Mouse (Mus musculus): ENCODE results near the gene Epm2a. TPM values are rescaled to one million over a fixed set of nuclear protein-coding genes. Genes with fewer than 3 reads are reported as not detected.
"Not testable (repeated sequence)": the region's sequence is repeated elsewhere in the genome, so short reads cannot be mapped to it uniquely, and the experiment has no call there.

Gene Epm2a
- polyA plus RNA-seq, 1 experiment from 2014 or later = 1.0 TPM

- no peak for ATAC-seq
- H3K9ac ChIP-seq (ENCODE audit: low read length) = no peak overlapping the region
- WGBS = 89% methylated on average over 7 of the region's 7 CpGs
- no peak overlapping the region for H3K4me2 ChIP-seq (ENCODE audit: low read length)
- no peaks in the 10 kb centered on the region for H3K27me3 ChIP-seq (replicated peaks; ENCODE audit: control insufficient read depth, insufficient read depth, low read length)
- no peaks in the 10 kb centered on the region for H3K36me3 ChIP-seq (ENCODE audit: control insufficient read depth, insufficient read depth, low read length)
- no peak overlapping the region for H3K4me3 ChIP-seq (ENCODE audit: low read depth, low read length)
- no peaks in the 10 kb centered on the region for H3K4me1 ChIP-seq (ENCODE audit: control insufficient read depth, insufficient read depth, low read length)
- H3K27ac ChIP-seq (ENCODE audit: low read depth, low read length) = no peak overlapping the region
- H3K9me3 ChIP-seq (replicated peaks; ENCODE audit: control insufficient read depth, low read length) = no peaks in the 10 kb centered on the region
- DNase-seq (ENCODE audit: low spot score) = no peak
These were observed 20.9 kb upstream of the Epm2a start for GRCm38 (mm10) chr10:11322316-11322715.

DNA sequence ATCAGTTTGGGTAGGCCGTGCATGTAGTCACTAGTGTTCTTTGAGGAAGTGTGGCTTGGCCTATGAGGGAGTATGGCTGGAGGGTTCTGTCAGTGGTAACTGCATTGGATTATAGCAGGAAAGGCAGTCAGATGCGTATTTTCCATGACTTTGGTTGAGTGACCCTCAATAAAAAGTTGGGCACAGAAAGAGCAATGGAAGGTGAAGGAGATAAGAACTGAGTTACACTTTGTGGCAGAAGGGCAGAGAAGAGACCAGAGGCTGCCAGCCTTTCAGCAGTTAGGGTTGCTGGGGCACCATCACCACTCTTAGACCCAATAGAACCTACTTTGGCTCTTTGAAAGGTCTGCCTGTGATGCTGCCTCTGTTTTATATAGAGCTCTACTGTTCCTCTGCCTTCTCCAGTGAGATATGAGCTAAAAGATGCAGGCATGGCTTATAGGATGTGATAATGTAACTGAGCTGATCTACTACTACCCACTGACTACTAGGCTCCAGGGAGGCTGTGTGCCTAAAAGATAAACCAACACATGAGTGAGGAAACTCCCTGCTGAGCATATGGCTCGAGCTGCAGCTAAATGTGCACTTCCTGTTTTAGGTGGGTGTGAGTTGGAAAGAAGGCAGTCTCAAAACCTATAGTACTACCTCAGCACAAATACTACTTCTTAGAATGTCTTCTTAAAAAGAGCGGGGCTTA lies 19.9 kb upstream of the Epm2a start:
- H3K9ac ChIP-seq (ENCODE audit: low read length) = no peak overlapping the region
- H3K36me3 ChIP-seq (ENCODE audit: control insufficient read depth, insufficient read depth, low read length) = no peaks in the 10 kb centered on the region
- H3K27ac ChIP-seq (ENCODE audit: low read depth, low read length) = no peak overlapping the region
- no peak for DNase-seq (ENCODE audit: low spot score)
- no peak overlapping the region for H3K4me3 ChIP-seq (ENCODE audit: low read depth, low read length)
- no peak for ATAC-seq
- H3K4me1 ChIP-seq (ENCODE audit: control insufficient read depth, insufficient read depth, low read length) = no peaks in the 10 kb centered on the region
- no peaks in the 10 kb centered on the region for H3K27me3 ChIP-seq (replicated peaks; ENCODE audit: control insufficient read depth, insufficient read depth, low read length)
- H3K9me3 ChIP-seq (replicated peaks; ENCODE audit: control insufficient read depth, low read length) = no peaks in the 10 kb centered on the region
- H3K4me2 ChIP-seq (ENCODE audit: low read length) = no peak overlapping the region
- 75% methylated on average over 4 of the region's 4 CpGs for WGBS

DNA sequence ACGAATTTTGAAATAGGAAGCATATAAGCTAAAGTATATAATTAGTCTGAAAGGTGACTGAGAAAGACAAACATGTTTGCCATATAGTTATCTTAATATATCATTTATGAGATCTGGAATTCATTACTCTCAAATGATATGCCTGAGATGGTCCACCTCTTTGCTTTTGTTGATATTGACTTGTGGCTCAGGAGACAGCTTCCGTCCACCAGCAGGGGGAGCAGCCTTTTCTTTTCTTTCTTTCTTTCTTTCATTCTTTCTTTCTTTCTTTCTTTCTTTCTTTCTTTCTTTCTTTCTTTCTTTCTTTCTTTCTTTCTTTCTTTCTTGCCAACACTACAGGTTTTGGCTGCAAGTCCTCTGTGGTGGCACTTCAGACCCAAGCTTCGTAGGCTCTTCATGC lies 16.7 kb upstream of the Epm2a start:
- WGBS = 91% methylated on average over 3 of the region's 3 CpGs
- DNase-seq (ENCODE audit: low spot score) = no peak
- H3K9ac ChIP-seq (ENCODE audit: low read length) = no peak overlapping the region
- H3K4me2 ChIP-seq (ENCODE audit: low read length) = no peak overlapping the region
- H3K36me3 ChIP-seq (ENCODE audit: control insufficient read depth, insufficient read depth, low read length) = no peaks in the 10 kb centered on the region
- no peaks in the 10 kb centered on the region for H3K27me3 ChIP-seq (replicated peaks; ENCODE audit: control insufficient read depth, insufficient read depth, low read length)
- H3K9me3 ChIP-seq (replicated peaks; ENCODE audit: control insufficient read depth, low read length) = no peaks in the 10 kb centered on the region
- no peak overlapping the region for H3K27ac ChIP-seq (ENCODE audit: low read depth, low read length)
- no peaks in the 10 kb centered on the region for H3K4me1 ChIP-seq (ENCODE audit: control insufficient read depth, insufficient read depth, low read length)
- ATAC-seq = no peak
- H3K4me3 ChIP-seq (ENCODE audit: low read depth, low read length) = no peak overlapping the region

DNA sequence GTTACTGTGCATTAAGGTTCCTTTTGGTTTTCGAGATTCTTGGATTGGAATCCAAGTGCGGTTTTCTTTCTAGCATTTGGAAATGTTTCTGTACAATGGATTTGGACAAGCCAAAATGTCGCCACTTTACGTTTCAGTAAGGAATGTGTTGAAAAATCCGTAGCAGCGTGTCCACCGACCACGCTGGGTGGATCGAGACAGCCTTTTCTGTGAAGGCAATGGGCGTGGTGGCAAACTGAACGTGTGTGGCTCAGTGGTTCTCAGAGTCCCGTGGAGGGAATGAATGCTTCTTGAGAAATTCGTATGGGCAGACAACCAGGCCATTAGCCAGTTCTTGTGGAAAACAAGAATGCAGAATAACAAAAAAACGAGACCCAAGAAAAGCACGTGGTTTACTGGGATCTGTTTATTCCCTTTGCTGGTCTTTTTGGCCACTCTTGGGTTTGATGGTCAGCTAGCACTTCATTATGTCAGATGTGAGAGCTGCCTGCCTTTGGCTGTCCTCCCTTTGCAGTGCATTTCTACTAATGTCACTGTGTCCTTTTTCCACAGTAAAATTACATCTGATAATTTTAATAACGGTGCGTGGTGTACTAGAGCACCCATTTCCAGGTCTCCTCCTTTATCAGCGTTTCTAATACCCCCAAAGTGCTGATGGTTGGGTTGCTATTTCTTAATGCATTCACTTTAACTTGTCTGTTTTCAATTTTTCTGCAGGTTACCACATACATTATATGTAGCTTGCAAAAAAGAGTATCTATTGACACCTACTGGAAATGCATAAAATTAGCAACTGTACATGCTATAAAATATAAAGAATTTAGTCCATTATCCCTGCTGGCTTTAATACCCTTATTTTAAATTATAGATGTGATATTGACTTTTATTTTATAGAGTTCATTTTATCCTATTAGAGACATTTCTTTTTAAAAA lies 1.6 kb downstream of the Epm2a start:
- no peak for DNase-seq (ENCODE audit: low spot score)
- Histone ChIP-seq H3K9ac (ENCODE audit: low read length) (no peak overlapping the region), H3K27ac (ENCODE audit: low read depth, low read length) (no peak overlapping the region), H3K36me3 (ENCODE audit: control insufficient read depth, insufficient read depth, low read length) (no peaks in the 10 kb centered on the region), H3K4me3 (ENCODE audit: low read depth, low read length) (no peak overlapping the region), H3K4me2 (ENCODE audit: low read length) (no peak overlapping the region), H3K9me3 (replicated peaks; ENCODE audit: control insufficient read depth, low read length) (no peaks in the 10 kb centered on the region), H3K4me1 (ENCODE audit: control insufficient read depth, insufficient read depth, low read length) (no peaks in the 10 kb centered on the region), H3K27me3 (replicated peaks; ENCODE audit: control insufficient read depth, insufficient read depth, low read length) (no peaks in the 10 kb centered on the region)
- no peak for ATAC-seq
- WGBS = 77% methylated on average over 18 of the region's 18 CpGs

- 86% methylated on average over 3 of the region's 3 CpGs for WGBS
- DNase-seq (ENCODE audit: low spot score) = not testable (repeated sequence)
These were observed 7.2 kb downstream of the Epm2a start for GRCm38 (mm10) chr10:11350243-11350974.

GRCm38 (mm10) chr10:11354609-11355008 lies 11.4 kb downstream of the Epm2a start:
- WGBS = 91% methylated on average over 7 of the region's 8 CpGs
- H3K4me3 ChIP-seq (ENCODE audit: low read depth, low read length) = no peak overlapping the region

More at GRCm38 (mm10) chr10:11350243-11350974, 7.2 kb downstream of the Epm2a start:
- not testable (repeated sequence) for H3K4me3 ChIP-seq (ENCODE audit: low read depth, low read length); H3K27me3 ChIP-seq (replicated peaks; ENCODE audit: control insufficient read depth, insufficient read depth, low read length); H3K4me2 ChIP-seq (ENCODE audit: low read length); ATAC-seq; H3K36me3 ChIP-seq (ENCODE audit: control insufficient read depth, insufficient read depth, low read length); H3K9me3 ChIP-seq (replicated peaks; ENCODE audit: control insufficient read depth, low read length); H3K4me1 ChIP-seq (ENCODE audit: control insufficient read depth, insufficient read depth, low read length); H3K9ac ChIP-seq (ENCODE audit: low read length); H3K27ac ChIP-seq (ENCODE audit: low read depth, low read length)

GRCm38 (mm10) chr10:11361985-11362692 lies 18.9 kb downstream of the Epm2a start:
- Histone ChIP-seq H3K27me3 (replicated peaks; ENCODE audit: control insufficient read depth, insufficient read depth, low read length) (no peaks in the 10 kb centered on the region), H3K9ac (ENCODE audit: low read length) (no peak overlapping the region), H3K9me3 (replicated peaks; ENCODE audit: control insufficient read depth, low read length) (no peaks in the 10 kb centered on the region), H3K27ac (ENCODE audit: low read depth, low read length) (no peak overlapping the region), H3K4me1 (ENCODE audit: control insufficient read depth, insufficient read depth, low read length) (no peaks in the 10 kb centered on the region), H3K36me3 (ENCODE audit: control insufficient read depth, insufficient read depth, low read length) (no peaks in the 10 kb centered on the region), H3K4me3 (ENCODE audit: low read depth, low read length) (no peak overlapping the region), H3K4me2 (ENCODE audit: low read length) (no peak overlapping the region)
- ATAC-seq (peak; percentile 70), DNase-seq (ENCODE audit: low spot score) (peak; percentile 83)
- WGBS = 63% methylated on average over 5 of the region's 5 CpGs

More at GRCm38 (mm10) chr10:11354609-11355008, 11.4 kb downstream of the Epm2a start:
- no peak overlapping the region for H3K9ac ChIP-seq (ENCODE audit: low read length)
- no peaks in the 10 kb centered on the region for H3K9me3 ChIP-seq (replicated peaks; ENCODE audit: control insufficient read depth, low read length)
- no peaks in the 10 kb centered on the region for H3K27me3 ChIP-seq (replicated peaks; ENCODE audit: control insufficient read depth, insufficient read depth, low read length)
- H3K4me2 ChIP-seq (ENCODE audit: low read length) = no peak overlapping the region
- DNase-seq (ENCODE audit: low spot score) = no peak
- ATAC-seq = no peak
- no peaks in the 10 kb centered on the region for H3K36me3 ChIP-seq (ENCODE audit: control insufficient read depth, insufficient read depth, low read length)
- H3K27ac ChIP-seq (ENCODE audit: low read depth, low read length) = no peak overlapping the region
- no peaks in the 10 kb centered on the region for H3K4me1 ChIP-seq (ENCODE audit: control insufficient read depth, insufficient read depth, low read length)

DNA sequence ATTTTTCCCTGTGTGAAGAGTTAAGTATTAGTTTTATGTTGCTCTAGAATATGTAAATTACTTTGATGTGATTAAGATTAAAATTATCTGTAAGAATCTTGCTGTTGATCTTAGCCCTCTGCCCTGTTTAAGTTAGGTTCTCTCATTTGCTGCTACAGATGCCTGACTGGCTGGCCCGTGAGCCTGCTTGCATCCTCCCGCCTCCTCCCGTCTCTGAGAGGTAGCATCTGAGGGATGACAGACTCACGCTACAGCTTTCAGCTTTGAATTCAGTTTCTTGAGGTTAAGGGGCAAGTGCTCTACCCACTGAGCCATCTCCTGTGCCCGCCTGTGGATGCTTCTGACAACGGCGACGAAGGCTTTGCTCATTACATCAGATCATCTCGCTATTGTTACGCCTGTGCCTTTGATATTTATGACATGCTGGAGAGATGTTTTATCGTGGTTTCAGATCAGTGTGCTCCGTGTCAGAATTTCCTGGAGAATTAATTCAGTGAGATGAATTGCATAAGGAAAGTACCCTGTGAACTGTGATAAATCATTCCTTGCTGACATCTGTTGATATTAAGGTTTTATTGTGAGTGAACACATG lies 19.8 kb downstream of the Epm2a start:
- Histone ChIP-seq H3K4me3 (ENCODE audit: low read depth, low read length) (no peak overlapping the region), H3K9ac (ENCODE audit: low read length) (no peak overlapping the region), H3K27ac (ENCODE audit: low read depth, low read length) (no peak overlapping the region), H3K9me3 (replicated peaks; ENCODE audit: control insufficient read depth, low read length) (no peaks in the 10 kb centered on the region), H3K27me3 (replicated peaks; ENCODE audit: control insufficient read depth, insufficient read depth, low read length) (no peaks in the 10 kb centered on the region), H3K4me2 (ENCODE audit: low read length) (no peak overlapping the region), H3K36me3 (ENCODE audit: control insufficient read depth, insufficient read depth, low read length) (no peaks in the 10 kb centered on the region), H3K4me1 (ENCODE audit: control insufficient read depth, insufficient read depth, low read length) (no peaks in the 10 kb centered on the region)
- ATAC-seq (peak; percentile 50), DNase-seq (ENCODE audit: low spot score) (peak; percentile 28)
- WGBS = 82% methylated on average over 12 of the region's 12 CpGs
